Mouse (Mus musculus) bone marrow macrophage, adult 2 months (primary cell): ENCODE data around the gene Rffl. TPM values are rescaled to one million over a fixed set of nuclear protein-coding genes. Genes with fewer than 3 reads are reported as not detected.

Experiments used
- H3K27ac ChIP-seq: 2 replicates; pipeline ENCODE4 v1.5.1; 2012; ENCODE audit warnings: low read depth, low read length; ENCODE audit not compliant: insufficient read depth
- H3K4me1 ChIP-seq: 2 replicates; pipeline ENCODE4 v1.6.1; 2012; ENCODE audit warnings: low read length; ENCODE audit not compliant: control insufficient read depth, insufficient read depth
- H3K4me3 ChIP-seq: 2 replicates; pipeline ENCODE4 v1.5.1; 2012; ENCODE audit warnings: mild to moderate bottlenecking, low read length, moderate library complexity; ENCODE audit not compliant: insufficient read depth
- CTCF ChIP-seq: IDR thresholded peaks from 2 replicates; pipeline ENCODE4 v1.5.1; 2012; ENCODE audit warnings: low read depth, mild to moderate bottlenecking, low read length, moderate library complexity
- POLR2A ChIP-seq: IDR thresholded peaks from 2 replicates; pipeline ENCODE4 v1.6.1; 2012; ENCODE audit warnings: mild to moderate bottlenecking, low read depth, low read length, borderline replicate concordance
- polyA plus RNA-seq: library from polyadenylated mRNA; stranded (reverse); fragments of >200 nt; gene quantifications from 2 replicates; pipeline ENCODE4 v1.2.4, GENCODE M21; 2012; ENCODE audit not compliant: missing spikeins, insufficient read depth, insufficient read length

The Rffl gene
- polyA plus RNA-seq, 1 experiment = 12.7 TPM

- no peak overlapping the region for H3K4me3 ChIP-seq
- peaks cover 3% of the 10 kb centered on the region for H3K4me1 ChIP-seq
- no peak for TF ChIP-seq POLR2A
- TF ChIP-seq CTCF = no peak
- no peak overlapping the region for H3K27ac ChIP-seq
These were observed 20.8 kb downstream of the Rffl start for GRCm38 (mm10) chr11:82850259-82850658.

DNA sequence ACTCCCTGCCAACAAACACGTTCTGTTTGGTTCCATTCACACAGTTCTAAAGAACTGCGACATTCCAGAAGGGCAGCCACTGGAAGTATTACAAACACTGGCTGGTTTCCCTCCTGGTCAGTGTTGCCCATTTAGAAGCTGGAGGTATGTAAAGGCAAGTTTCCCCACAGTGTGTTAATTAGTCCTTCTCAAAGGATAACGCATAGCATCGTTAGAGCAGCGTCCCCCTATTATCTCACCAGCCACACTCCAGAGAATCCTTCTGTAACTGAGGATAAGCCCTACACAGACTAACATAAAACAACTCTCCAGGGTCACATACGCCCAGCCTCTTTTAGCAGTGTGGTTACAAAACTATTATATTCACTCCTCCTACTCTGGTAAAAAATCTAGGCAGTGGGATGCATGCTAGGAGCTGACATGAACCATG lies 23.4 kb downstream of the Rffl start:
- Histone ChIP-seq H3K27ac (no peak overlapping the region), H3K4me1 (peaks cover 13% of the 10 kb centered on the region), H3K4me3 (no peak overlapping the region)
- TF ChIP-seq POLR2A = no peak
- no peak for TF ChIP-seq CTCF

- Histone ChIP-seq H3K4me1 (peaks cover 16% of the 10 kb centered on the region), H3K4me3 (no peak overlapping the region), H3K27ac (no peak overlapping the region)
- no peak for TF ChIP-seq POLR2A
- no peak for TF ChIP-seq CTCF
These were observed 24.1 kb downstream of the Rffl start for GRCm38 (mm10) chr11:82846938-82847337.

DNA sequence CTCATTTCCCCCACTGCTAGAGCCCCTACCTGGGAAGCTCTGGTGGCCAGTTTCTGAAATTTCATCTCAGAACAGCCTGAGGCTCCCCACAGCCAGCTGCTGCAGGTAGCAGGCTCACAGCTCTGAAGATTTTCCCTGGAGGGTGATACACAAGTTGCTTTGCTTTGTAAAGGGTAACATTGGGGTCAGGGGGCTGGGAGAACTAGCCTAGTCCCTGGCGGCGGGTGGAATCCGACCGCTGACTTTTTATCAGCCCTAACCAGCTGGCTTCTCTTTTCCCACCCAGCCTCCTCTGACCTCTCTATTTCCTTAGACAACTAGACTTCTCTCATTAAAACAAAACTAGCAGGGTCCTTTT lies 25.0 kb downstream of the Rffl start:
- TF ChIP-seq CTCF = no peak
- TF ChIP-seq POLR2A = no peak
- H3K4me1 ChIP-seq = peaks cover 23% of the 10 kb centered on the region
- peak overlapping the region; percentile 33 for H3K4me3 ChIP-seq
- H3K27ac ChIP-seq = peak overlapping the region; percentile 27; the same call in 1 of the 2 replicates

- Histone ChIP-seq H3K4me3 (peak overlapping the region; percentile 51), H3K4me1 (peaks cover 28% of the 10 kb centered on the region), H3K27ac (peak overlapping the region; percentile 34)
- TF ChIP-seq CTCF (no peak), POLR2A (no peak)
These were observed 25.5 kb downstream of the Rffl start for GRCm38 (mm10) chr11:82845415-82846078.

- no peak overlapping the region for H3K27ac ChIP-seq
- peaks cover 34% of the 10 kb centered on the region for H3K4me1 ChIP-seq
- peak overlapping the region; percentile 51 for H3K4me3 ChIP-seq
- no peak for TF ChIP-seq POLR2A
- no peak for TF ChIP-seq CTCF
These were observed 26.1 kb downstream of the Rffl start for GRCm38 (mm10) chr11:82844771-82845414.

DNA sequence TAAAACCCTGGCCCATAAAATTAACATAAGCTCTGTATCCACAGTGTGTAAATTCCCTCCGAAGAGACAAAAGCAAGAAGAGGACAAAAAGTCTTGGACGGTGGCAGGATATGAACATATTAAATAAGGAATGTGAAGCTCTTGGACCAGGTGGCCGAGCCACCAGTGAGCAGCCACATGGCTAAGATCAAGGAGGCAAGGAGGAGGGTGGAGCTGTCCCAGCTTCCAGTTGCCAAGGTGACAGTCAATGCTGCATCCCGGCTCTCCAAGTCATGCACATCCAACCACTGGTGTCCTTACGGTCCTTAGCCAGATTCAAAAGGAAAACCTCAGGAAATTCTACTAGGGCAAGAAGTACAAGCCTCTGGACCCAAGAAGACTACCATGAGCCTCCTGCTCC lies 32.5 kb downstream of the Rffl start:
- peaks cover 43% of the 10 kb centered on the region for H3K4me1 ChIP-seq
- no peak overlapping the region for H3K4me3 ChIP-seq
- TF ChIP-seq POLR2A = no peak
- TF ChIP-seq CTCF = no peak
- H3K27ac ChIP-seq = no peak overlapping the region

GRCm38 (mm10) chr11:82837848-82838247 lies 33.2 kb downstream of the Rffl start:
- Histone ChIP-seq H3K27ac (no peak overlapping the region), H3K4me1 (peaks cover 40% of the 10 kb centered on the region), H3K4me3 (no peak overlapping the region)
- TF ChIP-seq POLR2A (no peak), CTCF (no peak)

- Histone ChIP-seq H3K4me3 (no peak overlapping the region), H3K27ac (no peak overlapping the region), H3K4me1 (peaks cover 36% of the 10 kb centered on the region)
- TF ChIP-seq CTCF = no peak
- no peak for TF ChIP-seq POLR2A
These were observed 33.8 kb downstream of the Rffl start for GRCm38 (mm10) chr11:82837192-82837591.
